Mouse (Mus musculus) large intestine, adult 2 months (tissue): ENCODE measurements around the gene Daam2. TPM values are rescaled to one million over a fixed set of nuclear protein-coding genes. Genes with fewer than 3 reads are reported as not detected.
"Not testable (repeated sequence)": the region's sequence is repeated elsewhere in the genome, so short reads cannot be mapped to it uniquely, and the experiment has no call there.

ENCODE experiments used
- DNase-seq: peaks from one replicate; pipeline ENCODE4 v3.0.0-alpha.2; 2012; ENCODE audit warnings: low read depth, low spot score
- WGBS: fragments of 180-500 bp; shearing (Covaris S2); methylation state at CpG from one replicate; pipeline ENCODE4 v1.1.7; 2018; 5-methylcytosine and 5-hydroxymethylcytosine counted together
- polyA plus RNA-seq: library from polyadenylated mRNA; depleted of rRNA; stranded (reverse); fragments of >200 nt; gene quantifications from 2 replicates; pipeline ENCODE4 v1.2.3, GENCODE M21; 2012

The Daam2 gene
- polyA plus RNA-seq, 1 experiment = 2.6 TPM

DNA sequence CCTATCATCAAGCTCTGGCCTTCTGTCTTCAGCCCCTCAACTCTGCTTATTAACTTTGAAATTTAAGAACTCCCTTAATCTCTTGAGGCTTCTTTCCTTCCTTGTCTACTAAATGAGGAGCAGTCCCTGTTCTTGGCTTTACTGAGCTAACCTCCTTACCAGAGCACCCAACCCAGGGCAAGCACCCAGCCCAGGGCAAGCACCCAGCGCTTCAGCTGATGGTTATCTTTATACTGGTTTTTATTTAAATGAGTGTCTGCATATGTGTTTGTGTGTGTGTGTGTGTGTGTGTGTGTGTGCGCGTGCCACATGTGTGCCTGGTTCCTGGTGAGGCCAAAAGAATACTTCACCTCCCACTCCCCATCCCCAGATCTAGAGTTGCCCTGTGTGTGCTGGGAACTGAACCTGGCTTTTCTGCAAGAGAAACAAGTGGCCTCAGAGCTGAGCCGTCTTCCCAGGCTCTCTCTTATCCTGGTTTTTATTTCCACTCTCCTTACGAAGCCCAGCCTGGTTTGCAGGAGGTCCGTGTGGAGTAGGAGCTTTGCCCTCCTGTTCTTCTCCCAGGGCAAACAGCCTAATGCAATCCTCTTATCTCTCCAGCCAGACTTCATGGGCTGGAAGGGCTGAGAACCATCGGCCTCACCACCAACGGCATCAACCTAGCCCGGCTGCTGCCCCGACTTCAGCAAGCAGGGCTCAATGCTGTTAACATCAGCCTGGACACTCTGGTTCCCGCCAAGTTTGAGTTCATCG, 125.1 kb downstream of the Daam2 start:
- WGBS = 84% methylated on average over 12 of the region's 12 CpGs
- DNase-seq = no peak

DNA sequence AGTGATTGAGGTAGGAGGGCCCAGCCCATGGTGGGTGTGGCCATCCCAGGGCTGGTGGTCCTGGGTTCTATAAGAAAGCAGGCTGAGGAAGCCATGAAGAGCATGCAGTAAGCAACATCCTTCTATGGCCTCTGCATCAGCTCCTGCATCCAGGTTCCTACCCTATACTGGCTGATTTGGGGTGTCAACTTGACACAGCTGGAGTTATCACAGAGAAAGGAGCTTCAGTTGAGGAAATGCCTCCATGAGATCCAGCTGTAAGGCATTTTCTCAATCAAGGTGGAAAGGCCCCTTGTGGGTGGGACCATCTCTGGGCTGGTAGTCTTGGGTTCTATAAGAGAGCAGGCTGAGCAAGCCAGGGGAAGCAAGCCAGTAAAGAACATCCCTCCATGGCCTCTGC, 126.8 kb downstream of the Daam2 start:
- DNase-seq = not testable (repeated sequence)

GRCm38 (mm10) chr17:49436631-49437030, 127.5 kb downstream of the Daam2 start:
- no peak for DNase-seq
- WGBS = 61% methylated on average over 6 of the region's 6 CpGs

DNA sequence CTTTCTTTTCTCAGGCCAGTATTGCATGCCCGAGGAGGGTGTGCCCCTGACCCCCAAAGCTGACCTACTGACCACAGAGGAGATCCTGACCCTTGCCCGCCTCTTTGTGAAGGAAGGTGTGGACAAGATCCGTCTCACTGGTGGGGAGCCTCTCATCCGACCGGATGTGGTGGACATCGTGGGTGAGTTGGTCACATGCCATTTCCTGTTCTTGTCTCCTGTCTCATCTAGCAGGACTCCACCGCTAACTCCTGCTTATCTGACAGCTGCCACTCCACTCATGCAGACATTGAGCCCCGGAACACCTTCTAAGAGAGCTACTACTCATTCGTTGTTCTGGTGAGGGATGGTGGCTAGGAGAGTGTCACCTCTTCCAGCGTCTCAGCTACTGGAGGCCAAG, 129.1 kb downstream of the Daam2 start:
- no peak for DNase-seq
- 91% methylated on average over 10 of the region's 10 CpGs for WGBS

- DNase-seq = no peak
- WGBS = 82% methylated on average over 6 of the region's 6 CpGs
These were observed 129.9 kb downstream of the Daam2 start for GRCm38 (mm10) chr17:49434236-49434635.

- WGBS = 96% methylated on average over 6 of the region's 6 CpGs
- DNase-seq = no peak
These were observed 131.1 kb downstream of the Daam2 start for GRCm38 (mm10) chr17:49433071-49433470.

DNA sequence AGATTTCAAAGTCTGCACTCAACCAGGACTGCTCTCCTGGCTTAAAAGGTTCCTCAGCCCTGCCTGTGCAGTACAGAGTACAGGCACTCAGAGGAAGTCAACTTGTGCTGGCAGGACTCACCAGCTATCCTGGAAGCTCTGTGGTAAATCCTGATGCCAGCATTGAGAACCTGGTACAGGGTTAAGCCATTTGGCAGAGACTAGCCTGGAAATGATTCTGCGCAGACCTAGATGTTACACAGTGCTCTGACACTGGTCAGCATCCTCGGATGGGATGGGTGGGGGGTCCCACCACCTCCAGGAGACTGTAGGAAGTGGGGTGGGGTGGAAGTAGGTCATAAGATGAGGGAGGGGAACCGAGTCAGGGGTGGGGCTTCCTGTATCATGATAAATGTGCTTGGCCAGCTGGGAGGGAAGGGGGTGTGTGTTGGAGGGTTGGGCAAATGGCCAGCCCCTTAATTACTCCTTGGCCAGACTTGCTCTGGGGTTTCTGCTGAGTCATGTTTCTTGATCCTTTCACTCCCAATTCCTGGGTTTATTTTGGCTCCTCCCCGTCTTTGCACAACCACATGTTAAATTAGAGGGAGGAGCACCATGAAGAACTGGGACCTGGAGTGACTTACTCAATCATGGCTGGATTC, 132.0 kb downstream of the Daam2 start:
- WGBS = 17% methylated on average over 4 of the region's 4 CpGs
- DNase-seq = no peak

GRCm38 (mm10) chr17:49431176-49431575, 133.0 kb downstream of the Daam2 start:
- WGBS = 85% methylated on average over 6 of the region's 6 CpGs
- DNase-seq = no peak

- no peak for DNase-seq
- 56% methylated on average over 6 of the region's 6 CpGs for WGBS
These were observed 134.0 kb downstream of the Daam2 start for GRCm38 (mm10) chr17:49430136-49430535.

- WGBS = 52% methylated on average over 6 of the region's 6 CpGs
- DNase-seq = no peak
These were observed 134.5 kb downstream of the Daam2 start for GRCm38 (mm10) chr17:49429471-49430129.

- WGBS = 6% methylated on average over 13 of the region's 13 CpGs
These were observed 135.3 kb downstream of the Daam2 start for GRCm38 (mm10) chr17:49428751-49429415.

DNA sequence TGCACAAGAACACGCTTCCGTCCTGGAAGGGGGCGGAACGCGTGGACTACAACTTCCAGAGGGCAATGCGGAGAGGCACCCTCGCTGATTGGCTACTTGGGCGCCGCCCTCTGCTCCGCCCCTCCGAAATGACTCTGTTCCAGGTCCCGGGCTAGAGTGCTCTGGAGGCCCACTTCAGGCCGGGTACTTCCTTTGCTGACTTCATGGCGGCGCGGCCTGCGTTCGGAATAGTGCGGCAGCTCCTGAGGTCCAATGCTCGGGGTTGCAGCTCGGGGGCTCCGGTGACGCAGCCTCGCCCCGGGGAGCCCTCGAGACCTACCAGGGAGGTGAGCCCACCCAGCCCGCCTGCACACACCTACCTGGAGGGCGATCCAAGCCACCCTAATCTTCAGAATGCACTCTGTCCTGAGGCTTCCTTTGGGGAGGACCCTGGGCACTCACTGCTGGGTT, 135.9 kb downstream of the Daam2 start, which contains the start of gene Mocs1:
Mocs1 (plus strand) TSS at position 124 of the 450 bp plus-strand sequence.
- under 1% methylated on average over 28 of the region's 28 CpGs for WGBS
- DNase-seq = peak; percentile 83

More at GRCm38 (mm10) chr17:49428751-49429415, 135.3 kb downstream of the Daam2 start:
- no peak for DNase-seq

GRCm38 (mm10) chr17:49427631-49428238, 136.4 kb downstream of the Daam2 start:
- WGBS = 24% methylated on average over 9 of the region's 9 CpGs
- no peak for DNase-seq

GRCm38 (mm10) chr17:49423872-49424271, 140.3 kb downstream of the Daam2 start:
- 88% methylated on average over 3 of the region's 3 CpGs for WGBS
- no peak for DNase-seq

GRCm38 (mm10) chr17:49423067-49423325, 141.1 kb downstream of the Daam2 start:
- DNase-seq = no peak
- WGBS = 41% methylated on average over 2 of the region's 2 CpGs

DNA sequence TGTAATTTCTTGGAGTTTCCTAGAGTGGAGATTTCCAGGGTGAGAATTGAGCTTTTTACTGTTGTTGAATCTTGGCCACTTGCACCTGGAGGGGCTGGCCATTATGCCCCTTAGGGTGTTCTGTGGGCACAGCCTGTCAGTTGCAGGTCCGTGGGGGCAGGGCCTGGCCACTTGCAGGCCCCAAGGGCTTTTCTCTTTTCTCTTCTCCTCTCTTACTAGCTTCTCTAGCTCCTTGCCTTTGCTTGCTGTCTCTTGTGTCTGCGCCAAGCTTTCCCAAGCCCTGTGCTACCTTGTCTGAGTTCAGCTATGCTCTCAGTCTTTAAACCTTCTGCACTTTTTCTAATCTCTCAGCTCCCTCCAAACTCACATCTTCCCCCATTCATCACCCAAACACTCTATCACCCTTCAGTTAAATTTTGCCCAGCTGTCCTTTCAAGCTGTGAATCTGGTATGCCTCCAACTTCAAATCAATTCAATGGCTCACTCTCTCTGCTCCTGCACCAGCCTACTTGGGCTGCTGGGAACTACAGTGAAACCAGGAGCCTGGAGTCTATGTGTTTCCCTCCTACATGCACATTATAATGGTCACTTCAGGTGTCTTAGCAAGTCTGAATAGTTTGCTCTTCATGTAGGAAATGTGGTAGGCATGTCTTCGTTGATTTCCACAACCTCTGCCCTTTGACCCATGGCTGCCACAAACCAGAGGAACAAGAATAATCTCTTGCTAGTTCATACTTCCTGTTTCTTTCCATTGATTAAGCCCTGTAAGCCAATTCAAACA, 141.7 kb downstream of the Daam2 start:
- no peak for DNase-seq
- 64% methylated on average over 3 of the region's 3 CpGs for WGBS

GRCm38 (mm10) chr17:49419813-49420212, 144.3 kb downstream of the Daam2 start:
- DNase-seq = no peak
- 36% methylated on average over 6 of the region's 6 CpGs for WGBS

DNA sequence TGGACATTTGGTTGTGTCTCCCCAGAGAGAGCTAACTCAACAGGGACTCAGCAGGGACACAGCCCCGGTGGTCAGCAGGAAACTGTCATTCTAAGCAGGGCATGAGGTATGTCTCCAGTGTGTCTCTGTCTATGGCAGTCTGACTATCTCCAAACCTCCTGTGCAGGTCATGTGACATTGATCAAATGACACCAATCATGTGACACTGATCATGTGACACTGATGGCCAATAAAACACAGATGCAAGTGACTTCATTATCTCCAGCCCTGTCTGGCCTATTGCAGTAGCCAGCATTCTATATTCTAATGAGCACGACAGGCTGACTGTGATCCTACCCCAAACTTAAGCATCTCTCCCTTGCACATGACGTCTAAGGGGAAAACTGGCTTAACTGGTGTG, 147.9 kb downstream of the Daam2 start:
- DNase-seq = no peak
- 76% methylated on average over 3 of the region's 3 CpGs for WGBS

DNA sequence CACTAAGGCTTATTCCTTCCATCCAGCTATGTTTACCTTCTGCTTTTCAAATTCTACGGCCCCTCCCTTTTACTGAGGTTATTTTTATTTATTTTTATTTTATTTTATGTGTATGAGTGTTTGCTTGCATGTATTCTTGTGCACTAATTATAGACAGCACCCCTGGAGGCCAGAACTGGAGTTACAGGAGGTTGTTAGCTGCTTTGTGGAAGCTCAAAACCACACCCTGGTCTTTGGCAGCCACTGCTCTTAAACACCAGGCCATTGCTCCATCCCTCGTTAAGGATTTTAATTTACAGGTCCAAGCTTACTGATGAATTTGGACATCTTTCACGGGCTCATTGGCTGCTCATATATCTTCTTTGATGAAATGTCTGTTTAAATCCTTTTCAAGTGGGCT, 150.6 kb downstream of the Daam2 start:
- no peak for DNase-seq
- whole genome bisulfite sequencing = 41% methylated on average over 3 of the region's 3 CpGs
